Mouse (Mus musculus): ENCODE measurements around the gene Gm20431.
"Not testable (repeated sequence)": the region's sequence is repeated elsewhere in the genome, so short reads cannot be mapped to it uniquely, and the experiment has no call there.

The Gm20431 gene

DNA sequence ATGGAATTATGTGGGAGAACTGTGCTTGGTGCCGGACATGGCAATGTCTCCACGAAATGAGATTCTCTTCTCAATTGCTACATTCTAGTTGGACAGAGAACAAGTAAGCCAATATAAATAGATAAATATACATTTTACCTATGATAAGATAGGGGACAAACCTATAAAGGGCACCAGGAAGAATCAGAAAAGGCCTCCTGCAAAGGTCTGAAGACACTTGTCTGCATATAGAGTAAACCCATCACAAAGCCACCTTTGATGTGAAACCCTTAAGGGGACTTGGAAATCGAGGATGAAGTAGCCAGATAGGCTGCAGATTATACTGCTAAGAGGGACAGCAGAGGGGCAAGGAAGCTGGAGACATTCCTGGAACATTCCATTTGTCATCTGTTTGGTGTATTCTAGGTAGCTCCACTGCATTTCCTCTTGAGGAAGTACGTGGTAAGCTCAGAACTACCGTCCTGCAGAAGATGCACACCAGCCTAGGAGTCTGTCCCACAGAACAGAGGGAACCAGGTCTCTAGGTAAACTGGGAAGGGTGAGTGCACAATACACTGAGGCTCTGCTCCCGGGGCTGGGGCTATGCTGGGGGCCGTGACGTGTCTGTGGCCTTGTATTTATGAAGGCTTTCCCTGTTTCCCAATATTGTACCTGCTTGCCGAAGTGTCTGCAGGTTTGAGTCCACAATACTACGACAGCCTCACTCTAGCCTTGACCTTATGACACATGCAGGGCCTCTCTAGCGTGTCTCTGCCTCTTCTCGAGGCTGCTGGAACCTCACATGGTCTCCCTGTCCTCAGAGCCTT, 28.4 kb downstream of the Gm20431 start:
- DNase-seq (ENCODE audit: extremely low read depth, insufficient read length, low spot score): no peak

DNA sequence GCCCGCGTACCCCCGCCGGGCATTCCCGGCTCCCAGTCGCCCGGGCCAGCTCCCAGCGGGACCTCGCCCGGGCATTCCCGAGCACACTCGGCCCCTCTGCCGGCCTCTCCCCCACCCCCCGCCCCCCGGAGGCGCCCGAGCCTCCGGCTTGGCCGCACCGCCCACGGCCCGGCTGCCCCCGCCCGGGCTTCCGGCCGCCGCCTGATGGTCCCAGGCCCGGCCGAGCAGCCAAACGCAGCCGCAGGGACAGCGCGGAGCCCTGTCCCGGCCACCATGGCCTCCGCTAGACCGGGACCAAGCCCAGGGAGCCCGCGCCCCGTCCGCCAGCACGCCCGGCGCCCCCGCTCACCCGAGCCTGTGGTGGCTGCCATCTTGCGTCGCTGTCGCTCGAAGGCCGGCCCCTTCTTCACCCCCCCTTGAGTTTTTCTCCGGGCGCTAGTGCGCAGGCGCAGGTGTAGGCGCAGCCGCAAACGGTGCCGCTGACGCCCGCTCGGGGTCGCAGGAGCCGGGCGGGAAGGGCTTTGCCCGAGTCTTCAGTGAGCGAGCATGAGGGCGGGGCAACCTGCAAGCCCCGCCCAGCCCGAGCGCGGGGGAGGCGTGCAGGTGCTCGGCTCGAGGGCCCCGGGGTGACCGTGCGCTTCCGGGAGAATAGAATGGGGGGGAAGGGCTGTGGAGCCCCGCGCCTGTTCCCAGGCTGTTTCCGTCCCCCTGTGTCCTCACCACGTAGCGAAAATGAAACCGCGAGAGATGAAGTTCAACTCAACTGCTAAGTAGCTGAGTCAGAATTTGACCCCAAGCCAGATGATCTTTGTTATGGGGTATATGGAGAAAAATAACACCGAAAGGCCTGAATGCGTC, 29.5 kb downstream of the Gm20431 start, which contains the start of gene Ube2v1:
TSS of gene Ube2v1 (minus strand) at position 505 of the 858 bp plus-strand sequence.
- peak; percentile 99 for DNase-seq (ENCODE audit: extremely low read depth, insufficient read length, low spot score)

DNA sequence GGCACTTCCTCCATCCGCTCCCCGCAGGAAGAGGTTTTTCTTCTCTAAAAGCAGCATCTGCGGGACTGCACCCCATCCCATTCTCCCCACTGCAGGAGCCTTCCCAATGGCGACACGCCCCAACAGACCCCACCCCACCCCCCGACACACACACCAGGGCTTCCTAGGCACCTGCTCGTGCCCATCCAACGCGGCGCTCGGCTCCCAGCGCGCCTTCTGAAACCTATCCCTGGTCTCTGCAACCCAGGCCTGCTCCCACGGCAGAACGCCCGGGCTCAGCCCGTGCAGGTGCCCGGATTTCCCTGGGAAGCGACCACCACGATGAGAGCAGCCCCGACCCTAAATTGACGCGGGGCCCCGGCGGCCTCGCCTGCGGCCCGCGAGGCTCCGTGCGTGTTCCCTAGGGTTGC, 30.1 kb downstream of the Gm20431 start:
- DNase-seq (ENCODE audit: extremely low read depth, insufficient read length, low spot score): peak; percentile 45

DNA sequence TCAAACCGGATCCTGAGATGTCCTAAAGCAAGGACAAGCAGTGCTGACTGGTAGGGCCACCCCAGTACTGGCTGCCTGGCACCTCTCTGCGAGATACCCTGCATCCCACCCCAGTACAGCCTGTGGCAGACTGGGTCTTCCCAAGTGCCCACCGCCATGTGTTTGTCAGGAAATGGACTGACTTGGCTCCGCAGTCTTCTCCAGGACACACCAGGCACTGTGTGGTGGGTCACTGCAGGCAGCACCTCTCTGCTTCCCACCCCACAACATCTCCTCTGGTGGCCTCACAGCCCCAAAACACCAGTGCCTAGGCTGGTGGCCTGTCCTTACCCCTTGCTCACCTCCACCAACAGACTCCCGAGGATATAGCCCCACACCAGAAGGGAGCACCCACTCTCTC, 30.9 kb downstream of the Gm20431 start:
- no peak for DNase-seq (ENCODE audit: extremely low read depth, insufficient read length, low spot score)

DNA sequence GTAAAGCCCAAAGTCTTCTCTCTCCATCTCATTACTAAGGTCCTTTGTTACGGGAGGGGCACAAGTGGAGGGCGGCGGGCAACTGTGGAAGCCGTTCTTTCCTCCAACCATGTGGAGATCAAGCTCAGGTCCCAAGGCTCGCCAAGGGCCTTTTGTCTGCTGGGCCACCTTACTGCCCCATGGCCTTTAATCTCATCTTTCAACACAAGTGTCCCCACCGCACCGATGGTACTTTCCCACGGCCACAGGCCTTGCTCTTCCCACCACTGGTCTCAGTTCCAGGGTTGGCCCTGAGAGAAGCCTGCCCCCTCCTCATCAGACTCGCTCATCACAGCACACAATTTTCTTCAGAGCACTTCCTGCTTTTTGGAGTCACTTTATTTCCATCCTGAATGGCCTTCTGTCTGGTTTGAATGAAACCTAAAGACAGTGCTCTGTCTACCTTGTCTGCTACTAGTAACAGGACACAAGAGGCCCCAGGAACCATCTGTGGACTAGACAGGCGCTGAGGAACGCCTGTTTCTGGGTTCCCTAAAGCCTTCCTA, 31.6 kb downstream of the Gm20431 start:
- no peak for DNase-seq (ENCODE audit: extremely low read depth, insufficient read length, low spot score)

DNA sequence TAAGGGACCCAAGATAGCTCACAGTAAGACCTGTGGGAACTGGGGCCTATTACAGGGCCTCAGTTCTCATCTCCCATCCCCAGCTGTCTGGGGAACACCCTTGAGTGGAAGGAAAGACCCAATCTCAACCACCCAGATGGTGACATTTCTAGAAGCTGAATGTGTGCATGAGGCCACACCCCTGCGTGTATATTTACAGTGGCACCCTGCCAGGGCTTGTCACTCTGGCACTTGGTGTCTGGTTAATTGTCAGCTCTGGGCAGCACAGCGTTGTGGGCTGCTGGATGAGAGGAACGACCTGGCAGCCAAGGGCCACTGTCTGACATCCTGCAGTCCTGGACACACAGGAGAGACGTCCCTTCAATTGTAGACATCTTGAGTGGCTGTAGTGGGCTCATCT, 32.4 kb downstream of the Gm20431 start:
- peak; percentile 57 for DNase-seq (ENCODE audit: extremely low read depth, insufficient read length, low spot score)

DNA sequence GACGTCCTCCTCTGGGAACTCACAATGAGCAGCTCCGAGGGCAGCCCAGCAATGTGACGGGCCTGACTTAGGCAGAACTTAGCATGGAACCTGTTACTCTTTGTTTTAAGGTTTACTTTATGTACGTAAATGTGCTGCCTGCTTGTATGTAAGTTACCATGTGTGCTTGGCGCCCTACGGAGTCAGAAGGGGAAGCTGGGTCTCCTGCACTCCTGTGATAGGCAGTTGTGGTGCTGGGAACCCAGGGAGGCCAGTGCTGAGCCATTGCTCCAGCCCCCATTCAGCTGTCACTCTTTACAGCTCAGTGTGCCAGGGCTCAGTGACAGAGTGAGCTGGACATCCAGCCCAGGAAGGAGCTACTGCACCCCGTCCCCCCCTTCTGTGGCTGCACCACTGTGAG, 34.3 kb downstream of the Gm20431 start:
- DNase-seq (ENCODE audit: extremely low read depth, insufficient read length, low spot score): no peak

DNA sequence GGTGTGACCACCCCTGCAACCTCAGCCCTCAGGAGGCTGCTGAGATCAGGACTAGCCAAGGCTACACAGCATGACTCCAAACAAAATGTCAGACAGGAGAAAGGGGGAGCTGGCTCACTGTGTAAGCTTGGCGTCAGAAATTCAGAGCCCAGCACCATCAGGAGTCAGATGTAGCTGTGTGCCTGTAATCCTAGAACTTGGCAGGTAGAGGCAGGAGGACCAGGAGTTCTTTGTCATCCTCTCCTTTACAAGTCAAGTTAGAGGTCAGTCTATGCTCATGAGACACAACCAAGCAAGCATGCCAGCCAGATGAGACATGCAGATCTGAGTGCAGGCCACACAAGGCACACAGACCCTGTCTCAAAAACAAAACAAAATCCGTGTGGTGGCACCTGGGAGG, 35.6 kb downstream of the Gm20431 start:
- DNase-seq (ENCODE audit: extremely low read depth, insufficient read length, low spot score): no peak

DNA sequence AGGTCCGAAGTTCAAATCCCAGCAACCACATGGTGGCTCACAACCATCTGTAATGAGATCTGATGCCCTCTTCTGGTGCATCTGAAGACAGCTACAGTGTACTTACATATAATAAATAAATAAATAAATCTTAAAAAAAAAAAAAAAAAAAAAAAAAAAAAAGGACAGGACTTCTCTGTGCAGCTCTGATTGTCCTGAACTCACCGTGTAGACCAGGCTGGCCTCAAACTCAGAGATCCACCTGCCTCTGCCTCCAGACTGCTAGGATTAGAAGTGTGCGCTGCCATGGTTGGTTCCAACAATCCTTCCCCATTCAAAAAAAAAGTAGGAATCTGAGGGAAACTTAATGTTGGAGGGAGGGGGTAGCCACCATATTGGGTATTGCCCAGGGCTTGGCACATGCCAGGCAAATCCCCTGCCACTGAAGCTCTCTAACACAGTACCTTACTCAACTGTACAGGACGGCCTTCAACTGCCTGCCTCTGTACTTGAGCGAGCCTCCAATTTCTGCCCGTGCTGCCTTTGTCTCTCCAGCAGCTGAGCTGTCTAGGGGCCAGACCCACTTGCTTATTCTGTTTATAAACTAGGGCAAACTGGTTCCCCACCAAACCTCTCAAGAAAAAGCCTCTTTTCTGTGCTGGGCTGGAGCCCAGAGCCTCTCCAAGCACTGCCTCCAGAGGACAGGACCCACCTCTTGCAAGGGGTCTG, 36.8 kb downstream of the Gm20431 start:
- DNase-seq (ENCODE audit: extremely low read depth, insufficient read length, low spot score): no peak

DNA sequence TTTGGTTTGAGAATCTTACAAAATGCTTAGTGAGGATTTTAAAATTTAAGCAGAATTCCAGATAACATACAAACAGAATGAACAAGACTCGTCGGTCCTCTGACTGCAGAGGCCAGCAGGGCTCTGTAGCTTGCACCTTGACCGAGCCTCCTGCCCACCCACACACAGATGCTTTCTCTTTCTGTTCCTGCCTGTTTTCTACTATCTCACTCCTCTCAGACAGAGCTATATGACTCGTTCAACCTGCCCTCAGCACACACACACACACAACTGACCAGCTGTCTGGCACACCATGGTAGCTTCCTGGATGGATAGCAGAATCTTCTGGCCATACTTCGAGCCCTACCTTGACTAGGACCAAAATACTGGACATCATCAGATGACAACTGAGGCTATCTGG, 38.3 kb downstream of the Gm20431 start:
- DNase-seq (ENCODE audit: extremely low read depth, insufficient read length, low spot score): no peak

DNA sequence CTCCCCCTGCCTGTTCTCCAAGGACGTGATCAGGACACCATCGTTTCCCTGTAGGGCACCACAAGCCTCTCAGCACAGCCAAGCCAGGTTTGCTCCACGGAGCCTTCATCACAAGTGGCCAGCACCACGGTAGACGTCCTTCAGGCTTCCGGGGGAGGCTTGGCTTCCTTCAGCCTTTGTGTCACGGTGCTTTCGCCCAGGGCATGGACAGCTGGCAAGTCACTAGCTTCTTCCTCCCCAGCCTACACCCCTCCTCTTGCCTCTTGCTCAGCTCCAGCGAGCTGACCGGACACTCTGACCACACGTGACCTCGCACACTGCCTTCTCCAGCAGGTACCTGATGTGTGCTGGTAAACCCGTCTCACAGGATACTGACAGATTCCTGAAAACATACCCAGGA, 38.9 kb downstream of the Gm20431 start:
- no peak for DNase-seq (ENCODE audit: extremely low read depth, insufficient read length, low spot score)

DNA sequence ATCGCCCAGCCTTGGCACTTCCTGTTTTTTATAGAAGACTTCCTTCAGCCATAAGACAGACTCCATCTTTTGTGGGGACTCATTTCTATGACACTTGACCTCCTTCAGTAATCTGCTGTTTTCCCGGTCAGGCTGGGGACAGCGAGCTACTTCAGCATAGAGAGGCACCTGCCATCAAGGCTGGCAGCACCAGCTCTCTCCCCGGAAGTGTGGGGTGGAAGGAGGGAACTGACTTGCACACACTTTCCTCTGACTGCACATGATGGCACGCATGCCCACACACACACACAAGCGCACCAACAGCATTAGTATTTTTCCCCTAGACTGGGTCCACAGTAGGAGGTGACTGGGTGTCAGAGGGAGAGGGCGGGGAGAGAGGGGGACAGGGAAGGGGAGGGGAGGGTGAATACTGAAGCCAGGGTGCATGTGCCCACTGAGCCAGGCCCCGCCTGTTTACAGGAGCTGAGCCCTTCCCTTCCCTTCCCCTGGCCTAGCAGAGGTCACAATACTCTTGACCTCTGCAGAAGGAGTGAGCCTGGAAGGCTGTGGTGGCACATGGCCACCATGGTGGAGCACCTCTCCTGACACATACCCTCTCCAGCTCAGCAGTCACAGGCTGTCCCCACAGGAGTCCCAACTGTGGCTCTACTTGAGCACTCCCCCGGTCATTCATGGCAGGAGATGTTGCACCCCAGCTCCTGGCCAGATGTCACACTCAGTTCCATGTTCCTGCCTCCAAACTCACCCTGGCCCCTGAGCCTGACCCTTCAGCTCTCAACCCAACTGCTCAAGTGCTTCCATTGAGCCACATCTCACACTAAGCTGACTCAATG, 39.8 kb downstream of the Gm20431 start:
- no peak for DNase-seq (ENCODE audit: extremely low read depth, insufficient read length, low spot score)

DNA sequence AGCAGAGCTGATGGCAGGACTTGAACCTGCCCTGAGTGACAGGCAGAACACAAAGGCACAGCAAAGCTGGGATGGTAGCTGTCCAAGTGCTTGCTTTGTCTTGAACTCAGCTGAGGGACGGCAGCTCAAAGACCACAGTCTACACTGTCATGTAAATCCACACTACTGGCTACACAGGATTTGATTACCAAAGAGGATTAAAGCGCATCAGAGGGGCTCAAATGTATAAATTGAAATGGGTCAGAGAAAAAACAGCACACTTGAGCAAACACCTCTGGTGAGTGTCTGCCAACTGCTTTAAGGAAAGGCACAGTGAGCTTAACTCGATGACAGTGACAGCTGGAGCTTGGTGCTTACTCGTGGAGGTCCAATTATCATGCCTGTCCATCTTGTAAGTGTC, 43.8 kb downstream of the Gm20431 start:
- DNase-seq (ENCODE audit: extremely low read depth, insufficient read length, low spot score): no peak

DNA sequence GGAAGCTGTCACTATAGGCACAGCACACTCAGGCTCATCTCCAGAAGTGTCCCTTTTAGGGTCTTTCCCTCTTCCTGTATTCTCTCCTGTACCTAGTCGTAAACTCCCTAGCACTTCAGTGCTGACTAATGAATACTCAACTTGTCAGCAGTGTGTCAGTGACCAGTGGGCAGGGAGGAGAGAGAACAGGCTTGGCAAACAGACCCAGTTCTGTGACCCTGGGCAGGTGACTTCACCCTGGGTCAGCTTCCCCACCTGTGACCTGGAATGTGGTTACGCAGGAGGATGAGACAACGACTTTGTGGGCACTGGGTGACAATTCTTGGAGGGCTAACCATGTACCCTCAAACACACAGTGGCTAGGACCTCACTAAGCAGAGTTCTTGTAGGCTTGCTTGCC, 44.3 kb downstream of the Gm20431 start:
- no peak for DNase-seq (ENCODE audit: extremely low read depth, insufficient read length, low spot score)

DNA sequence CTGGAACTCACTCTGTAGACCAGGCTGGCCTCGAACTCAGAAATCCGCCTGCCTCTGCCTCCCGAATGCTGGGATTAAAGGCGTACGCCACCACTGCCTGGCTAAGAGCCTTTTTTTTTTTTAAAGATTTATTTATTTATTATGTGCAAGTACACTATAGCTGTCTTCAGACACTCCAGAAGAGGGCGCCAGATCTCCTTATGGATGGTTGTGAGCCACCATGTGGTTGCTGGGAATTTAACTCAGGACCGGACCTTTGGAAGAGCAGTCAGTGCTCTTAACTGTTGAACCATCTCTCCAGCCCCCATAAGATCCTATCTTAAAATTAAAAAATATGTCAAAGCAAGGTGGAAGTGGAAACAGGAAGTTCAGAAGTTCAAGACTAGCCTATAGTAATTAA, 48.0 kb downstream of the Gm20431 start:
- DNase-seq (ENCODE audit: extremely low read depth, insufficient read length, low spot score): not testable (repeated sequence)

DNA sequence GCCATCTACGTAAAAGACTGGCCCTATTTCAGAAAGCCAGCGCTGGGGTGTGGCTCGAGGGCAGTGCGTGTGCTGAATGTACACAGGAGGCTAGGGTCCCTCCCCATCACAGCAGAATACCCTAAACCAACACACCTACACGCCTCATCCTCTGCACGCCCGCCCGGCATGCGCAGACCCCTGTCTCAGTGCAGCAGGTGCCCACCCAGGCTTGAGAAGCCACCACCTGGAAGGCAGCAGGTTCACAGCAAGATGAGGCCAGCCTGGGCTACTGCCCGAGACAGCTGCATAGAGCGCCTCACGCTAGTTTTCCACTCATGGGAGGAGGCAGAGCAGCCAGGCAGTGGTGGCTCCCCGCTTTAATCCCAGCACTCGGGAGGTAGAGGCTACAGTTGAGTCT, 49.2 kb downstream of the Gm20431 start:
- DNase-seq (ENCODE audit: extremely low read depth, insufficient read length, low spot score): no peak

DNA sequence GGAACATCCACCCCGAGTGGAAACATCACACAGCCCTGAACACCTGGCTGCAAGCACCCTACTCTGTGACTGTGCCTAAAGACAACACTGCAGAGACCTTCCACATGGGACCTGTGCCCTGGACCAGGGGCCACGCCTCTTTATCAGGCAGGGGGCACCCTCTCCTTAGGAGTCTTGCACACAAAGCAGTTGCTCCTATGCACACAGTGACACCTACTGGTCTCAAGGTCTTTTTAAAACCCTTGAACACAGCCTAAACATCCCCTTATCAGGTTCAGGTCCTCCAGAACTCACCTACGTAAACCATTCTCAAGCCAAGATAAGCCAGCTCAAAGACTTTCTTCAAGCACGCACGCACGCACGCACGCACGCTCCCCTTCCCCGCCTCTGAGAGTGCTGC, 50.0 kb downstream of the Gm20431 start:
- DNase-seq (ENCODE audit: extremely low read depth, insufficient read length, low spot score): no peak

DNA sequence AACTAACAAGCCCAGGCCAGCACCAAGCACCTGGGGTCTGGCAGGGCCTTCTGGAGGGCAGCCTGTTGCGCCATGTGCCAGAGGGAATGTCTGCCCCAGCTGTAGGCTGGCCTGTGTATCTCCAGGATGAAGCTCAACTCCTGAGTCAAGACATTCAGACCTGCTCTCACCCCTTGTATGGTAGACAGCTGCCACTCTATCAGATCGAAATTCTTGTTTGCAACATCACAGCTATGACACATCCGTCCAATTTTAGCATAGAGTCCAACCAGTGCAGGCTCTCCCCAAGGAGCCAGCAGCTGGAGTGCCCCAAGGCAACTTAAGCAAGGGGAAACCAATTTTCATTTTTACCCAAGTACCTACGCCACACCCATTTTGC, 54.6 kb downstream of the Gm20431 start:
- peak; percentile 65 for DNase-seq (ENCODE audit: extremely low read depth, insufficient read length, low spot score)

DNA sequence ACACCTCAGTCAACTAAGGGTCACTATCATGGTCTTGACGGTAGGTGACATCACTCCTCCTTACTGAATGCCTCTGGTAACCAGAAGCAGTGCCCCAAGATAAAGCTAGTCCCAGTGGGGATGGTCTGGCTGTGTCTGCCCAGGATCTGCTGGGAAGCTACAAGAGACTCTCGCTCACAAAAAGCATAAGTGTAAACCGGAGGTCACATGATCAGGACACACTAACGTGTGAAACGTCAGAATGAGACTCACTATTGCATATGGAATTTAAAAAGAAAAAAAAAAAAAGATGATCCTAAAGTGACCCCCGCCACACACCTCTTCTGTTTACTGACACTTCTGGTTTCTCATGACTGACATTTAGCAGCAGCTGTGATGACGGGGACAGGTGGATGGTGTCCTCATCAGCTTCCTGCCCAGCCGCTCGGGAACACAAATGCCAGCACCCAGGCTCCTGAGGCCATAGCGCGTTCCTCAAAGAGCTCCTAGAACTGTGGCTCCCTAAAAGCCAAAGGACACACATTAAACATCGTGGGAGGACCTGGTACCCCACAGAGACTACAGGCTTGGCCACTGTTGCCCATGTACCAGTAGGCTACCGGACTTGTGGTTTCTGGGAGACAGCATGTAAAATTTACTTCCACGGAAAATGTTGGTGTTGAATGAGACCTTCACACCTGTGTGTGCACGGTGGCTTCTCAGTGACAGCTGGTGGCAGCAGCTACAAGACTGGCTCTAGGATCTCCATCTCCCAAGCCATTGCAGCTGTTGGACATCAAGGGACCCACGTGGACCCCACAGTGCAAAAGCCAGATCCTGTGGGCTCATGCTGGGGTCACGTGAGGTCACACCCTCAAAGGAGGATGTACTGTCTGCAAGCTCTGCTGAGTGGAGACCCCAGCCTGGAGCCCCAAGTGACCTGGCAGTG, 55.2 kb downstream of the Gm20431 start:
- no peak for DNase-seq (ENCODE audit: extremely low read depth, insufficient read length, low spot score)
